Mouse (Mus musculus) CH12.LX (cell line): ENCODE measurements at regions not wholly inside any gene's neighbourhood (a gene's known extent, or its start where the extent isn't known, plus 50 kb on each side); places are given as distances from the start of the nearest gene placed in this dataset.
A peak's percentile ranks its signal among the peaks of the same experiment; 100 is the strongest.

Experiments
- DNase-seq: peaks from one replicate; pipeline ENCODE4 v3.0.0-alpha.2; 2013; ENCODE audit errors: extremely low read depth
- H3K27ac ChIP-seq: 2 replicates; pipeline ENCODE4 v1.5.1; 2012; ENCODE audit warnings: low read depth, mild to moderate bottlenecking, control low read depth, moderate library complexity; ENCODE audit not compliant: insufficient read depth
- H3K27me3 ChIP-seq: replicated peaks from 2 replicates; pipeline ENCODE3; 2012; ENCODE audit warnings: inconsistent platforms
- H3K36me3 ChIP-seq, 2 experiments: replicated peaks in 1 of 2; 2 replicates each; pipeline versions ENCODE3 to v1.6.1; 2012; ENCODE audit warnings: inconsistent platforms in 1 of 2, low read length in 1 of 2, mild to moderate bottlenecking in 1 of 2, mixed read lengths in 1 of 2, moderate library complexity in 1 of 2; ENCODE audit not compliant: control insufficient read depth in 1 of 2, insufficient read depth in 1 of 2
- H3K4me1 ChIP-seq, 2 experiments: 2 replicates each; pipeline ENCODE4 v1.6.1; 2012; ENCODE audit warnings: inconsistent platforms in 1 of 2, moderate library complexity in 1 of 2; ENCODE audit not compliant: insufficient read depth in 2 of 2, control insufficient read depth in 1 of 2
- H3K4me2 ChIP-seq: 2 replicates; pipeline ENCODE4 v1.6.1; 2012; ENCODE audit warnings: low read depth, mild to moderate bottlenecking, control low read depth; ENCODE audit not compliant: poor library complexity, insufficient read depth, severe bottlenecking
- H3K4me3 ChIP-seq, 3 experiments: fragments of 150-350 bp in 1 of 3; sonication (generic) in 1 of 3; replicated peaks in 1 of 3; 2 replicates each; pipeline versions ENCODE3 to v1.5.1; 2011 to 2012; ENCODE audit warnings: low read depth in 2 of 3, low read length in 2 of 3, mild to moderate bottlenecking in 2 of 3, moderate library complexity in 2 of 3, control low read depth in 1 of 3, improper control_type of control experiment in 1 of 3, inconsistent platforms in 1 of 3, mixed read lengths in 1 of 3; ENCODE audit not compliant: poor library complexity in 1 of 3
- H3K79me2 ChIP-seq: replicated peaks from 2 replicates; pipeline ENCODE4 v1.6.1; 2012; ENCODE audit warnings: mild to moderate bottlenecking, moderate library complexity; ENCODE audit not compliant: control insufficient read depth, poor library complexity, insufficient read depth, severe bottlenecking; ENCODE audit errors: extremely low read depth
- H3K9ac ChIP-seq: 2 replicates; pipeline ENCODE4 v1.6.1; 2012; ENCODE audit warnings: low read depth, mild to moderate bottlenecking, control low read depth, moderate library complexity; ENCODE audit not compliant: insufficient read depth
- H3K9me3 ChIP-seq: replicated peaks from 2 replicates; pipeline ENCODE3; 2012; ENCODE audit warnings: low read length, inconsistent platforms, mixed read lengths
- BHLHE40 ChIP-seq: IDR thresholded peaks from 2 replicates; pipeline ENCODE4 v1.6.1; 2011; ENCODE audit warnings: mild to moderate bottlenecking, low read depth, low read length, improper control_type of control experiment
- CTCF ChIP-seq, 2 experiments: IDR thresholded peaks in 1 of 2; conservative IDR thresholded peaks in 1 of 2; 2 replicates each; pipeline ENCODE4 v1.5.1; 2011 to 2012; ENCODE audit warnings: low read depth in 2 of 2, low read length in 2 of 2, improper control_type of control experiment in 1 of 2, inconsistent platforms in 1 of 2, mild to moderate bottlenecking in 1 of 2, moderate library complexity in 1 of 2
- GABPA ChIP-seq: IDR thresholded peaks from 2 replicates; pipeline ENCODE4 v1.6.1; 2012; ENCODE audit warnings: low read depth, low read length, improper control_type of control experiment, inconsistent platforms; ENCODE audit not compliant: insufficient replicate concordance
- JUND ChIP-seq: conservative IDR thresholded peaks from 2 replicates; pipeline ENCODE4 v1.6.1; 2011; ENCODE audit warnings: low read depth, low read length, improper control_type of control experiment
- MAFK ChIP-seq: IDR thresholded peaks from 2 replicates; pipeline ENCODE4 v1.6.1; 2011; ENCODE audit warnings: low read length, improper control_type of control experiment; ENCODE audit not compliant: insufficient replicate concordance
- MAX ChIP-seq: IDR thresholded peaks from 2 replicates; pipeline ENCODE4 v1.6.1; 2011; ENCODE audit warnings: low read length, improper control_type of control experiment
- MEF2A ChIP-seq: IDR thresholded peaks from 2 replicates; pipeline ENCODE4 v1.6.1; 2014; ENCODE audit warnings: low read depth, mild to moderate bottlenecking, inconsistent platforms, low read length, improper control_type of control experiment, borderline replicate concordance
- RAD21 ChIP-seq: IDR thresholded peaks from 2 replicates; pipeline ENCODE4 v1.6.1; 2011; ENCODE audit warnings: low read depth, mild to moderate bottlenecking, low read length, improper control_type of control experiment, moderate library complexity
- RCOR1 ChIP-seq: conservative IDR thresholded peaks from 2 replicates; pipeline ENCODE4 v1.6.1; 2012; ENCODE audit warnings: low read depth, mild to moderate bottlenecking, inconsistent platforms, low read length, improper control_type of control experiment
- SMC3 ChIP-seq: IDR thresholded peaks from 2 replicates; pipeline ENCODE4 v1.6.1; 2011; ENCODE audit warnings: low read depth, low read length, improper control_type of control experiment
- ZMIZ1 ChIP-seq: IDR thresholded peaks from 2 replicates; pipeline ENCODE4 v1.6.1; 2012; ENCODE audit warnings: low read depth, mild to moderate bottlenecking, inconsistent platforms, low read length, improper control_type of control experiment
- dilution Hi-C: fragments of 300-500 bp; cut with MboI; formaldehyde crosslinking; loops from 2 replicates; pipeline ENCODE4 v1.14.3; 2020; ENCODE audit warnings: low sequenced_read_pairs; ENCODE audit not compliant: extremely low pct_unique_long_range_greater_than_20kb, extremely low pct_ligation_motif_present
- in situ Hi-C: fragments of 300-500 bp; cut with MboI; formaldehyde crosslinking; loops from 3 replicates; pipeline ENCODE4 v1.14.3; 2019; ENCODE audit warnings: low sequenced_read_pairs, low pct_ligation_motif_present, low pct_unique_long_range_greater_than_20kb, mixed read lengths

DNA sequence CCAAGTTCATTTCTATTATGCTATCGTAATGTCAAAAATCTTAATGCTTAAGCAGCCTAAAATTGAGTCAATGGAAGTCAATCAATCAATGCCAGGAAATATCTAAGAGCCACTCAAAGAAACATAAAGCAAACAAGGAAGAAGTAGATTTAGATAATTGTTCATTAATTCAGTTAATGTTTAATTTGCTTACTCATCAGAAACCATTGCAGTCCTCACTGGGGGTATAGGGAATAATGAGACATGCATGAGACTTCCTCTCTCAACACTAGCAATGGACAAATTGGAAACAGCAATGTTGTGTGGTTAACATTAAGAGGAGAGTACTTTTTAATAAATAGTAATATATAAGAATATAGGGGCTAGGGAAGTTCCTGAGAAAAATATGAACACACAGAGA is 209.9 kb downstream of the Etaa1 start:
- H3K27ac ChIP-seq, result no peak overlapping the region
- H3K36me3 ChIP-seq, result no peaks in the 10 kb centered on the region
- no peak overlapping the region for H3K9ac ChIP-seq
- peaks cover 2 to 7% of the 10 kb centered on the region in 2 experiments; a peak in 3 of 4 replicates for H3K4me1 ChIP-seq
- dilution Hi-C loops, result no loop called here
- no peaks in the 10 kb centered on the region for H3K27me3 ChIP-seq
- H3K4me3 ChIP-seq, result no peak overlapping the region
- in situ Hi-C loops, result no loop called here
- DNase-seq, result no peak
- H3K4me2 ChIP-seq, result no peak overlapping the region
- peak; percentile 85 for TF ChIP-seq MAFK
- no peak for TF ChIP-seq CTCF (conservative IDR thresholded peaks at IDR 0.05 in 1 of 2, IDR thresholded peaks at IDR 0.05 in 1 of 2; ENCODE audit: low read depth in 2 of 2, low read length in 2 of 2)
- no peak for TF ChIP-seq MEF2A
- H3K9me3 ChIP-seq, result no peaks in the 10 kb centered on the region
- H3K79me2 ChIP-seq, result no peaks in the 10 kb centered on the region

- no peak overlapping the region for H3K4me2 ChIP-seq
- TF ChIP-seq MEF2A (no peak), ZMIZ1 (no peak), BHLHE40 (no peak), RAD21 (no peak), SMC3 (no peak)
- TF ChIP-seq, all 38 proteins: peak for 0
- no peak for DNase-seq
- dilution Hi-C loops, result no loop called here
- Histone ChIP-seq H3K27ac (no peak overlapping the region), H3K27me3 (no peaks in the 10 kb centered on the region), H3K79me2 (no peaks in the 10 kb centered on the region), H3K36me3 (no peaks in the 10 kb centered on the region), H3K4me1 (no peaks in the 10 kb centered on the region), H3K9ac (no peak overlapping the region), H3K4me3 (no peak overlapping the region), H3K9me3 (no peaks in the 10 kb centered on the region)
- in situ Hi-C loops, result no loop called here
These were observed 203.3 kb downstream of the Etaa1 start for GRCm38 (mm10) chr11:17750345-17750744.

- Histone ChIP-seq H3K27ac (no peak overlapping the region), H3K4me3 (no peak overlapping the region), H3K4me2 (no peak overlapping the region), H3K27me3 (no peaks in the 10 kb centered on the region), H3K79me2 (no peaks in the 10 kb centered on the region), H3K9me3 (no peaks in the 10 kb centered on the region), H3K9ac (no peak overlapping the region), H3K36me3 (no peaks in the 10 kb centered on the region), H3K4me1 (no peaks in the 10 kb centered on the region)
- DNase-seq, result no peak
- TF ChIP-seq JUND (no peak), MAX (no peak), RCOR1 (no peak), BHLHE40 (no peak), GABPA (no peak)
- dilution Hi-C loops (no loop called here), in situ Hi-C loops (no loop called here)
These were observed 194.5 kb downstream of the Etaa1 start for GRCm38 (mm10) chr11:17759224-17759623.
